Comparison of ENCODE assay signal across 12 mouse cellular contexts in the genomic region with DNA sequence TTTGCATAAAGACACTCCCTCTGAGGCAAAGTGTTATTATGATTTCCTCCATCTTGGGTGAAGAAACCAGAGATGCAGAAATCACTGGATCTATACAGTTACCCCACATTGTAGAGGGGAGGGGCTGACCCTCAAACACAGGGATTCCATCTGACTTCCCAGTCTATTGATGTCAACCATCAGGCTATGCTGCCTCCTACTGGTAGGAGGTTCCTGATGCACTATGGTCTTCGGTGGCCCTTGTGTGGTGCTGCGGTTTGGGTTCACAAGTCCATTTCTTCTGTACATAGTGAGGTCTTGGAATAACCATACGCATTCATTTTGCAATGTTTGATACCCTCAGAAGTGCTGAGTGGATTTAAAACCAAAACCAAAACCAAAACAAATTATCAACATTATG.
DNase-seq lines count a peak whose midpoint lies in the region; ATAC-seq and TF ChIP-seq lines count a peak whose summit lies in the region.
"Had no signal": no experiment of that assay in that cellular context is flagged by ENCODE, and none has a peak within 500 bp of the region (broad histone marks: within the 10 kb centered on the region; RNA-seq: fewer than 3 reads in every experiment).

No protein-coding gene starts in this region.

- H3K4me3 ChIP-seq in liver, adult 2 months (ENCODE audit: insufficient read depth, low read depth, low read length), result no peak overlapping the region
- H3K4me3 ChIP-seq in liver, embryonic 11.5 days (ENCODE audit: low read depth, low read length), result no peak overlapping the region
- no peak overlapping the region for H3K4me3 ChIP-seq in CH12.LX (replicated peaks in 1 of 3; ENCODE audit: low read depth in 2 of 3, low read length in 2 of 3, poor library complexity in 1 of 3)
- H3K4me3 ChIP-seq: forebrain, embryonic 12.5 days; liver, embryonic 13.5 days; midbrain, embryonic 12.5 days had no signal

- H3K9ac ChIP-seq in liver, adult 2 months (ENCODE audit: low read depth, low read length), result no peak overlapping the region
- no peak overlapping the region for H3K9ac ChIP-seq in liver, embryonic 11.5 days (ENCODE audit: low read depth, low read length)
- H3K9ac ChIP-seq in CH12.LX (ENCODE audit: insufficient read depth, low read depth), result no peak overlapping the region
- H3K9ac ChIP-seq: forebrain, embryonic 12.5 days; hindbrain, embryonic 14.5 days; liver, embryonic 13.5 days; midbrain, embryonic 12.5 days had no signal

- no peak overlapping the region for H3K4me2 ChIP-seq in liver, embryonic 11.5 days
- no peak overlapping the region for H3K4me2 ChIP-seq in CH12.LX (ENCODE audit: insufficient read depth, low read depth, poor library complexity, severe bottlenecking)
- H3K4me2 ChIP-seq: forebrain, embryonic 12.5 days; hindbrain, embryonic 14.5 days; liver, embryonic 13.5 days; midbrain, embryonic 12.5 days had no signal

- H3K79me2 ChIP-seq in liver, adult 2 months (ENCODE audit: control insufficient read depth, insufficient read depth, low read length), result no peaks in the 10 kb centered on the region
- no peaks in the 10 kb centered on the region for H3K79me2 ChIP-seq in CH12.LX (replicated peaks; ENCODE audit: control insufficient read depth, extremely low read depth, insufficient read depth, poor library complexity, severe bottlenecking)

- H3K36me3 ChIP-seq in liver, adult 2 months (ENCODE audit: control insufficient read depth, insufficient read depth, low read length), result no peaks in the 10 kb centered on the region
- H3K36me3 ChIP-seq in liver, embryonic 11.5 days (ENCODE audit: control insufficient read depth, insufficient read depth, low read length), result no peaks in the 10 kb centered on the region
- no peaks in the 10 kb centered on the region for H3K36me3 ChIP-seq in CH12.LX (replicated peaks in 1 of 2; ENCODE audit: control insufficient read depth in 1 of 2, insufficient read depth in 1 of 2, low read length in 1 of 2)
- H3K36me3 ChIP-seq: forebrain, embryonic 12.5 days; liver, embryonic 13.5 days; midbrain, embryonic 12.5 days had no signal

- peak; percentile 36; the same call in 1 of the 2 replicates for TF ChIP-seq CTCF in liver, adult 2 months (IDR thresholded peaks at IDR 0.05; ENCODE audit: low read depth, low read length)
- peak; percentile 57 to 78 for TF ChIP-seq CTCF in CH12.LX (conservative IDR thresholded peaks at IDR 0.05 in 1 of 2, IDR thresholded peaks at IDR 0.05 in 1 of 2; ENCODE audit: low read depth in 2 of 2, low read length in 2 of 2)

- in situ Hi-C loops in CH12.LX (cut with MboI; ENCODE audit: low pct_ligation_motif_present, low pct_unique_long_range_greater_than_20kb, low sequenced_read_pairs), result no loop called here

- H3K27me3 ChIP-seq in liver, adult 2 months (ENCODE audit: control insufficient read depth, insufficient read depth, low read length), result no peaks in the 10 kb centered on the region
- no peaks in the 10 kb centered on the region for H3K27me3 ChIP-seq in liver, embryonic 11.5 days (replicated peaks; ENCODE audit: control insufficient read depth, insufficient read depth, low read length)
- H3K27me3 ChIP-seq in CH12.LX (replicated peaks), result no peaks in the 10 kb centered on the region
- H3K27me3 ChIP-seq: forebrain, embryonic 12.5 days; liver, embryonic 13.5 days; midbrain, embryonic 12.5 days had no signal

- 77% methylated on average over 3 of the region's 3 CpGs for WGBS in liver, adult 2 months
- WGBS in liver, embryonic 11.5 days, result 80% methylated on average over 3 of the region's 3 CpGs

- TF ChIP-seq EP300 in CH12.LX (IDR thresholded peaks at IDR 0.05; ENCODE audit: low read length), result no peak

- intact Hi-C loops in left cerebral cortex, postnatal 14 days (cut with DNase I), result no loop called here

- no peaks in the 10 kb centered on the region for H3K9me3 ChIP-seq in liver, embryonic 11.5 days (ENCODE audit: control insufficient read depth, low read length)
- H3K9me3 ChIP-seq in CH12.LX (replicated peaks; ENCODE audit: low read length), result peaks cover 3% of the 10 kb centered on the region
- H3K9me3 ChIP-seq: forebrain, embryonic 12.5 days; liver, embryonic 13.5 days; midbrain, embryonic 12.5 days had no signal

- TF ChIP-seq RAD21 in CH12.LX (IDR thresholded peaks at IDR 0.05; ENCODE audit: low read depth, low read length), result peak; percentile 70

- ATAC-seq in liver, embryonic 11.5 days (replicated peaks; ENCODE audit: low FRiP score), result no peak

- no peaks in the 10 kb centered on the region for H3K4me1 ChIP-seq in liver, adult 2 months (ENCODE audit: control insufficient read depth, insufficient read depth, low read length)
- H3K4me1 ChIP-seq in liver, embryonic 11.5 days (replicated peaks; ENCODE audit: control insufficient read depth, insufficient read depth, low read length), result no peaks in the 10 kb centered on the region
- peaks cover 3 to 8% of the 10 kb centered on the region in 2 experiments; a peak in 2 of 4 replicates for H3K4me1 ChIP-seq in CH12.LX (ENCODE audit: control insufficient read depth in 1 of 2, insufficient read depth in 2 of 2)
- H3K4me1 ChIP-seq: liver, embryonic 13.5 days had no signal

- no peak overlapping the region for H3K27ac ChIP-seq in liver, adult 2 months (replicated peaks; ENCODE audit: insufficient read depth, low read depth, low read length)
- no peak overlapping the region for H3K27ac ChIP-seq in liver, embryonic 11.5 days (ENCODE audit: low read depth, low read length)
- H3K27ac ChIP-seq in CH12.LX (ENCODE audit: insufficient read depth, low read depth), result no peak overlapping the region
- H3K27ac ChIP-seq: forebrain, embryonic 12.5 days; liver, embryonic 13.5 days; midbrain, embryonic 12.5 days had no signal

- no peak for TF ChIP-seq POLR2A in liver, adult 2 months (IDR thresholded peaks at IDR 0.05; ENCODE audit: extremely low read depth, insufficient read depth, low read length)
- no peak for TF ChIP-seq POLR2A in CH12.LX (IDR thresholded peaks at IDR 0.05; ENCODE audit: low read depth, low read length)

- DNase-seq in embryo, embryonic 10 days (ENCODE audit: low spot score), result peak; percentile 36
- no peak for DNase-seq in embryo, embryonic 10.5 days (ENCODE audit: low spot score)
- peak; percentile 20 for DNase-seq in liver, adult 2 months (ENCODE audit: extremely low read depth, low read depth, low spot score)
- DNase-seq in liver, embryonic 11.5 days (ENCODE audit: low spot score), result no peak
- DNase-seq in CH12.LX (ENCODE audit: extremely low read depth), result peak; percentile 41
- peak; percentile 6 for DNase-seq in induced T-regulatory cell, adult 2 months (ENCODE audit: low read depth)
- no peak for DNase-seq in left cerebral cortex, postnatal 14 days (ENCODE audit: low spot score in 2 of 2)
- no peak for DNase-seq in right cerebral cortex, postnatal 25 days
- DNase-seq: liver, embryonic 13.5 days had no signal

- dilution Hi-C loops in CH12.LX (cut with MboI; ENCODE audit: extremely low pct_ligation_motif_present, extremely low pct_unique_long_range_greater_than_20kb, low sequenced_read_pairs), result no loop called here

TF ChIP-seq in CH12.LX, 34 proteins besides CTCF, POLR2A, EP300 and RAD21:
- TF ChIP-seq SMC3 (IDR thresholded peaks at IDR 0.05; ENCODE audit: low read depth, low read length), result peak; percentile 54
- TF ChIP-seq KAT2A (IDR thresholded peaks at IDR 0.05; ENCODE audit: insufficient replicate concordance, low read length), result no peak
- TF ChIP-seq NRF1 (IDR thresholded peaks at IDR 0.05; ENCODE audit: low read depth, low read length), result no peak
- TF ChIP-seq CHD1 (IDR thresholded peaks at IDR 0.05; ENCODE audit: low read depth, low read length), result no peak
- no peak for TF ChIP-seq NELFE (IDR thresholded peaks at IDR 0.05; ENCODE audit: low read depth, low read length)
- no peak for TF ChIP-seq SIN3A (IDR thresholded peaks at IDR 0.05; ENCODE audit: low read length)

Comparison
In these comparisons a context has a peak if more than half of its experiments do, and no peak if none do; other contexts are left out.
1. DNase-seq: peak in embryo, embryonic 10 days (single experiment), liver, adult 2 months (single experiment), CH12.LX (single experiment) and induced T-regulatory cell, adult 2 months (single experiment); none in embryo, embryonic 10.5 days (single experiment), liver, embryonic 11.5 days (single experiment), left cerebral cortex, postnatal 14 days (0 of 2) and right cerebral cortex, postnatal 25 days (single experiment).